Mouse (Mus musculus) midbrain, postnatal 0 days (tissue): ENCODE data around the gene Crygn. TPM values are rescaled to one million over a fixed set of nuclear protein-coding genes. Genes with fewer than 3 reads are reported as not detected.

Experiments
- ATAC-seq: fragments of 200-750 bp; cut with Nextera tagmentation; 2 replicates; pipeline ENCODE4 v1.8.0; 2017; ENCODE audit warnings: moderate number of reproducible peaks, mild to moderate bottlenecking, moderate TSS enrichment, moderate library complexity; ENCODE audit not compliant: low FRiP score
- DNase-seq: peaks from one replicate; pipeline ENCODE4 v3.0.0-alpha.2; 2015; ENCODE audit warnings: low spot score
- H3K27ac ChIP-seq: fragments of 300-500 bp; sonication (generic); 2 replicates; pipeline ENCODE4 v1.5.1; 2014; ENCODE audit warnings: low read depth, mild to moderate bottlenecking, low read length, mixed read lengths
- H3K27me3 ChIP-seq: fragments of 300-500 bp; sonication (generic); 2 replicates; pipeline ENCODE4 v1.6.1; 2014; ENCODE audit warnings: low read length, control low read depth, mixed read lengths; ENCODE audit not compliant: insufficient read depth
- H3K36me3 ChIP-seq: fragments of 300-500 bp; sonication (generic); 2 replicates; pipeline ENCODE4 v1.6.1; 2014; ENCODE audit warnings: low read length, control low read depth, mixed read lengths; ENCODE audit not compliant: insufficient read depth
- H3K4me1 ChIP-seq: fragments of 300-500 bp; sonication (generic); 2 replicates; pipeline ENCODE4 v1.6.1; 2014; ENCODE audit warnings: mild to moderate bottlenecking, control low read depth, antibody characterized with exemption, low read length, mixed read lengths; ENCODE audit not compliant: insufficient read depth
- H3K4me2 ChIP-seq: fragments of 300-500 bp; sonication (generic); 2 replicates; pipeline ENCODE4 v1.6.1; 2014; ENCODE audit warnings: low read depth, mild to moderate bottlenecking, low read length, mixed read lengths; ENCODE audit not compliant: poor library complexity, severe bottlenecking
- H3K4me3 ChIP-seq: fragments of 300-500 bp; sonication (generic); 2 replicates; pipeline ENCODE4 v1.5.1; 2014; ENCODE audit warnings: low read depth, mild to moderate bottlenecking, low read length, moderate library complexity
- H3K9ac ChIP-seq: fragments of 300-500 bp; sonication (generic); replicated peaks from 2 replicates; pipeline ENCODE4 v1.6.1; 2014; ENCODE audit warnings: mild to moderate bottlenecking, low read length, moderate library complexity, mixed read lengths; ENCODE audit not compliant: poor library complexity, severe bottlenecking
- H3K9me3 ChIP-seq: fragments of 300-500 bp; sonication (generic); 2 replicates; pipeline ENCODE4 v1.6.1; 2016; ENCODE audit warnings: low read length, control low read depth
- CTCF ChIP-seq: IDR thresholded peaks from 2 replicates; pipeline ENCODE4 v1.5.1; 2016; ENCODE audit warnings: antibody characterized with exemption, mild to moderate bottlenecking
- WGBS: fragments of 180-500 bp; shearing (Covaris S2); extraction: QIAGEN DNeasy Blood & Tissue Kit; methylation state at CpG from one replicate; pipeline ENCODE4 v1.1.7; 2014; 5-methylcytosine and 5-hydroxymethylcytosine counted together
- polyA plus RNA-seq: library from polyadenylated mRNA; unstranded; fragments of >200 nt; fragmentation: Nextera tagmentation; extraction: Ambion mirVana; gene quantifications from 2 replicates; pipeline ENCODE4 v1.2.1, GENCODE M21; 2015
- total RNA-seq: library from RNA; depleted of rRNA; stranded (reverse); fragments of >200 nt; gene quantifications from 2 replicates; pipeline ENCODE4 v1.2.3, GENCODE M21; 2014

Gene Crygn
- total and polyA plus RNA-seq, 2 experiments from 2014 or later = 5.0 TPM; not detected in 1

DNA sequence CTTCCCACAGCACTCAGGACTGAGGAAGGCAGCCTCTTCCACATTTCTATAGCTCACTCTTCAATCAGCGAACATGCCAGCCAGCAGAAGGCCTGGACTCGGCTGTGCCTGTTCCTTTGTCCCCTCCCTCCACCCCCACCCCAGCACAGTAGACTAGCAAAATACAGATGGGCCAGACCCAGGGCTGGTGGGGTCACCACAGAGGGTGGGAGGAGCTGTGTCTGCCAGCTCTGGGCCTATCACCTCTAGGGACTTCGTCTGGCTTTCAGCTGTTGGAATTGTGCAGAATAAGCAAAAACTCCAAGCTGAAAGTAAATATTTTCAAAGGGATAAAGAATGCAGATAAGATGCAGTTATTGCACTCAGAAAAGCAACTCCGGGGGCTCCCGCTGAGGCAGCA lies 33.0 kb downstream of the Crygn start:
- no peaks in the 10 kb centered on the region for H3K9me3 ChIP-seq
- H3K9ac ChIP-seq = no peak overlapping the region
- ATAC-seq = no peak

DNA sequence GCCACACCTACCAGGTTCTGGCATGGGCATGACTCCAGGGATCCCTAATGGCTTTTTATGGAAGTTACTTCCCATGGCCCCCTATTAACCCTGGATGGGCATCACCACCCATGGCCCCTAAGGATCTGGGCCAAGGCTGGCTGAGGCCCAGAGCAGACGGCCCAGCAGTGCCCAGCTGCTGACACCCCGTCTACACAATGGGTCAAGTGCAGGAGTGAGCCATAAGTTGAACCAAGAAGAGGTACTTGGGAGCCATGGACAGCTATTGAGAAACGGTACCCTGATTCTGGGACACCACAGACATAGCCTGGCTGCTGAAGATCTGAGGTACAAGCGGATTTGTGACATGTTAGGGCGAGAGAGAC lies 33.6 kb downstream of the Crygn start:
- Histone ChIP-seq H3K36me3 (no peaks in the 10 kb centered on the region), H3K4me2 (no peak overlapping the region), H3K4me3 (no peak overlapping the region), H3K9me3 (no peaks in the 10 kb centered on the region), H3K27ac (no peak overlapping the region), H3K27me3 (peaks cover 3% of the 10 kb centered on the region), H3K4me1 (no peaks in the 10 kb centered on the region), H3K9ac (no peak overlapping the region)
- WGBS = 79% methylated on average over 5 of the region's 5 CpGs
- DNase-seq (no peak), ATAC-seq (no peak)
- no peak for TF ChIP-seq CTCF

More for the DNA sequence above, 33.0 kb downstream of the Crygn start:
- WGBS = 42% methylated on average over 5 of the region's 5 CpGs
- DNase-seq = no peak
- no peaks in the 10 kb centered on the region for H3K4me1 ChIP-seq
- peak overlapping the region; percentile 27; the same call in 1 of the 2 replicates for H3K27ac ChIP-seq
- TF ChIP-seq CTCF = no peak
- H3K36me3 ChIP-seq = no peaks in the 10 kb centered on the region
- peaks cover 8% of the 10 kb centered on the region for H3K27me3 ChIP-seq
- H3K4me2 ChIP-seq = no peak overlapping the region
- no peak overlapping the region for H3K4me3 ChIP-seq

DNA sequence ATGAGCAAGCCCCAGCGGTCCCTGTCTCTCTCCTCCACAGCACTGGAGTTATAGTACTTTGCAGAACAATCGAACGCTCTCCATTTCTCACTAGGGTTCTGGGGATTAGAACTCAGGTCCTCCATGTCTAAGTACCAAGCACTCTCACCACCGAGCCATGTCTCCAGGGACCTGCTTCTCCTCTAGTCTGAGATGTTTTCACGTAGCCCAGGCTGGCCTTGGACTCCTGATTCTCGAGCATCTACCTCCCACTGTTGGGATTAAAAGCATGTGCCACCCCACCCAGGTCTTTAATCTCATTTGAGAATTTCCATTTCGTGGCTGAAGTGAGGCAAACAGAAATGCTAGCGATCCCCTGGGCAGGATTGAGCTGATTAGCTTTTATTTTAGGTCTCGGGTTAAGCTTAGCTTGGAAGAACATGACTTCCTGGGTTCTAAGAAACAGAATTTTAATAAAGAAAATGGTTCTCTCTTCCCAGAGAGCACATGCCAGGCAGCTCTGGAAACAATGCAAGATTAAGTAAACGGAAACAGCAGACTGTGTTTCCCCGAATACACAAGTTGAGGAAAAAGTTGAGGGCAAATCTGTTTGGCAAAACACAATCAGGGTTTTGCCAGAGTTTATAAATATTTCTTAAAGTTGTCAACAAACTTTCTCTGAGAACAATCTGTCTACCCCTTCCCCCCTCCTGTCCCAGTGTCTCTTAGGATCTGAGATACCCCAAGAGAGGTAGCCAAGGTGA lies 34.1 kb downstream of the Crygn start:
- H3K4me3 ChIP-seq = no peak overlapping the region
- no peak overlapping the region for H3K27ac ChIP-seq
- DNase-seq (no peak), ATAC-seq (no peak)
- no peaks in the 10 kb centered on the region for H3K9me3 ChIP-seq
- WGBS = 57% methylated on average over 11 of the region's 11 CpGs
- H3K4me1 ChIP-seq = no peaks in the 10 kb centered on the region
- no peak for TF ChIP-seq CTCF
- no peaks in the 10 kb centered on the region for H3K36me3 ChIP-seq
- no peak overlapping the region for H3K9ac ChIP-seq
- H3K4me2 ChIP-seq = no peak overlapping the region
- no peaks in the 10 kb centered on the region for H3K27me3 ChIP-seq

DNA sequence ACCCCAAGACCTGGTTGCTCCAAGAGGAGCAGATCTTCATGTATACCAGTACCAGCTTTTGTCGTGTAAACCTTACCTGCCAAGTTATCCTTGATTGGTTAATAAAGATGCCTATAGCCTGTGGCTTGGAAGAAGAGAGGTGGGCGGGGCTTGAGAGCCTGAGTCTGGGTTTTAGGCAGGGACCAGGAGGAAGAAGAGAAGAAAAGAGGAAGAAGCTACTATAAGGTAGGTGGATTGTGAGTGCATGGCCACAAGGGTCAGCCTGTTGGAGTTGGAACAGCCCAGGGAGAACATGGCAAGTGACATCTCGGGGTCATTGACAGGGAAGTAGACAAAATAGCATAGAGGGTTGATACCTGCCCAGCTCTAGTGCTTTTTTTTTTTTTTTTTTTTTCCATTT lies 38.0 kb downstream of the Crygn start:
- Histone ChIP-seq H3K27me3 (no peaks in the 10 kb centered on the region), H3K36me3 (no peaks in the 10 kb centered on the region), H3K9ac (no peak overlapping the region), H3K4me2 (no peak overlapping the region), H3K4me1 (no peaks in the 10 kb centered on the region), H3K4me3 (no peak overlapping the region), H3K27ac (no peak overlapping the region), H3K9me3 (no peaks in the 10 kb centered on the region)
- DNase-seq = no peak
- ATAC-seq = no peak
- 82% methylated on average over 3 of the region's 3 CpGs for WGBS
- TF ChIP-seq CTCF = no peak

DNA sequence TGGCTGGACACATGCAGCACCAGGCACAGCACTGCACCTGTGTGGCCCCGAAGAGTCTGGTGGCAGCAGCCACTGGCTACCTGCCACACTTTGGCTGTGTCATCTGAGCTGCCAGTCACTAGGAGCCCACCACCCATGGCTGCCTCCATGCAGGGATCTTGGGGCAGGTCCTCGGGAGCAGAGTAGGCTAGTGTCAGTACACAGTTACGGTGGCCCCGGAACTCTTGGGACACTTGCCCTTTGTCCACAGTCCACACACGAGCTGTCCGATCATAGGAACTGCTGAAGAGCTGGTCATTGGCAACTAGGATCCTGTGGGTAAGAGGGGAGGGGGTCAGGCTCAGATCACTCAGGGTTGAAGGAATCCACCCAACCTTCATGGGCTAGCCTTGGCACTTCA lies 39.7 kb downstream of the Crygn start:
- Histone ChIP-seq H3K27me3 (no peaks in the 10 kb centered on the region), H3K9me3 (no peaks in the 10 kb centered on the region), H3K27ac (no peak overlapping the region), H3K4me3 (no peak overlapping the region), H3K4me1 (no peaks in the 10 kb centered on the region), H3K36me3 (no peaks in the 10 kb centered on the region), H3K4me2 (no peak overlapping the region), H3K9ac (no peak overlapping the region)
- WGBS = 92% methylated on average over 6 of the region's 6 CpGs
- no peak for ATAC-seq
- DNase-seq = no peak
- no peak for TF ChIP-seq CTCF

DNA sequence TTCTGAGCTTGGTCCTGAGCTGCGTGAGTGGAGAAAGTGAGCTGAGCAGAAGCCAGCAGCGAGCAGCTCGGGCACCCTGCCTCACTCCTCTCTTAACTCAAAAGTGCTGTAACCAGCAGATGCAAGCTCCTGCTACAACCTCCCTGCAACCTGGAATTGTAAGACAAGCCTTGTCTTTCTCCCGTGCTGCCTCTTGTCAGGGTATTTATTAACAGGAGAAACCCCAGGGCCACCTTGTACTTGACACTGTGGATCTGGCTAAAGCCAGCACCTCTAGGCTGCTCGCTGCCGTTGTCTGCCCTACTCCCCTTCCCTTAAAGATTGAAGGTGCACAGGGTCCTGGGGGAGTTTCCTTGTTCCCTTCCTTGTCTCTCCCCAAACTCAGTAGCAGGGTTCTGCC lies 43.8 kb downstream of the Crygn start:
- no peak overlapping the region for H3K4me2 ChIP-seq
- no peak for TF ChIP-seq CTCF
- H3K4me1 ChIP-seq = no peaks in the 10 kb centered on the region
- no peaks in the 10 kb centered on the region for H3K27me3 ChIP-seq
- peaks cover 3% of the 10 kb centered on the region; the same call in 1 of the 2 replicates for H3K9me3 ChIP-seq
- DNase-seq (no peak), ATAC-seq (no peak)
- 89% methylated on average over 6 of the region's 6 CpGs for WGBS
- no peak overlapping the region for H3K27ac ChIP-seq
- H3K9ac ChIP-seq = no peak overlapping the region
- peaks cover 16% of the 10 kb centered on the region for H3K36me3 ChIP-seq
- H3K4me3 ChIP-seq = no peak overlapping the region
